Mouse (Mus musculus) kidney, adult 2 months (tissue): ENCODE results near the gene Unc45b.

Experiments
- CTCF ChIP-seq: fragments of 200-500 bp; conservative IDR thresholded peaks from 2 replicates; pipeline ENCODE4 v1.5.1; 2011; ENCODE audit warnings: low read depth, mild to moderate bottlenecking, control low read depth, low read length, moderate library complexity, mixed read lengths; ENCODE audit not compliant: insufficient read depth, insufficient read length
- POLR2A ChIP-seq: fragments of 200-500 bp; IDR thresholded peaks from one replicate; pipeline ENCODE4 v1.6.1; 2011; ENCODE audit warnings: low read depth, low read length, control low read depth

DNA sequence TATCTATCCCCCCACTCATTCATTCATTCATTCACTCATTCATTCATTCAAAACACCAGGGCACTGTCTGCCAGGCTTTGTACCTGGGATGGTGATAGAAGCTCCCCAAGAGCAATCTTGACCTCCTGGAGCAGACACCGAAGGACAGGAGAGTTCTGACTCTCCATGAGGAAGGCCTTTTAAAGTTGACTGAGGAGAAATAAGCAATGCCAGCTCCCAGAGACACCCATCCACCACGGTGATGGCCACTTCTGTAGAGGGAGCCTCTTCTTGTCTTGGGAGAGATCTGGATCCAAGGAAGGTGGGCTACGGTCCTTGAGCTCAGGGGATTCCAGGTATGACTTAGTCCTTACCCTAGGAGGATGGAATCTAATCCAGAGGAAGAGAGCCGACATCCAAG is at the start of gene Unc45b:
- TF ChIP-seq CTCF (no peak), POLR2A (no peak)
